Mouse (Mus musculus) lung, postnatal 36 days (tissue): ENCODE data around the gene Hgd.
"Not testable (repeated sequence)": the region's sequence is repeated elsewhere in the genome, so short reads cannot be mapped to it uniquely, and the experiment has no call there.

ENCODE experiments used
- DNase-seq: peaks from one replicate; pipeline ENCODE4 v3.0.0; 2022; ENCODE audit warnings: mixed read lengths

The Hgd gene

GRCm38 (mm10) chr16:37635095-37635494, 55.1 kb downstream of the Hgd start:
- DNase-seq: no peak

GRCm38 (mm10) chr16:37636107-37636506, 56.2 kb downstream of the Hgd start:
- peak; percentile 28 for DNase-seq

- DNase-seq: no peak
Measured at GRCm38 (mm10) chr16:37637802-37638201, 57.8 kb downstream of the Hgd start.

GRCm38 (mm10) chr16:37640522-37640921, 60.6 kb downstream of the Hgd start:
- not testable (repeated sequence) for DNase-seq

- DNase-seq: no peak
Measured at GRCm38 (mm10) chr16:37644486-37644885, 64.5 kb downstream of the Hgd start.

GRCm38 (mm10) chr16:37645211-37645610, 65.3 kb downstream of the Hgd start:
- no peak for DNase-seq

- no peak for DNase-seq
Measured at GRCm38 (mm10) chr16:37645799-37646198, 65.8 kb downstream of the Hgd start.

- no peak for DNase-seq
Measured at GRCm38 (mm10) chr16:37647067-37647466, 67.1 kb downstream of the Hgd start.

GRCm38 (mm10) chr16:37647936-37648335, 68.0 kb downstream of the Hgd start:
- DNase-seq: no peak

GRCm38 (mm10) chr16:37649068-37649467, 69.1 kb downstream of the Hgd start:
- no peak for DNase-seq

GRCm38 (mm10) chr16:37651467-37651866, 71.5 kb downstream of the Hgd start:
- DNase-seq: no peak

GRCm38 (mm10) chr16:37652654-37653053, 72.7 kb downstream of the Hgd start:
- no peak for DNase-seq

- no peak for DNase-seq
Measured at GRCm38 (mm10) chr16:37653058-37653457, 73.1 kb downstream of the Hgd start.

- DNase-seq: peak; percentile 96
Measured at GRCm38 (mm10) chr16:37653731-37654657, 74.0 kb downstream of the Hgd start, which contains the start of gene Ndufb4. Gene Ndufb4, minus strand, starts transcription at chr16:37654453.

GRCm38 (mm10) chr16:37654831-37655455, 75.0 kb downstream of the Hgd start:
- DNase-seq: no peak

GRCm38 (mm10) chr16:37655756-37656347, 75.9 kb downstream of the Hgd start:
- no peak for DNase-seq

GRCm38 (mm10) chr16:37656796-37657195, 76.8 kb downstream of the Hgd start:
- no peak for DNase-seq

- DNase-seq: no peak
Measured at GRCm38 (mm10) chr16:37663643-37664459, 83.9 kb downstream of the Hgd start.

- no peak for DNase-seq
Measured at GRCm38 (mm10) chr16:37665394-37665935, 85.5 kb downstream of the Hgd start.

- peak; percentile 26 for DNase-seq
Measured at GRCm38 (mm10) chr16:37670666-37671283, 90.8 kb downstream of the Hgd start.

- DNase-seq: no peak
Measured at GRCm38 (mm10) chr16:37675326-37675725, 95.4 kb downstream of the Hgd start.
